Mouse (Mus musculus) liver, postnatal 0 days (tissue): ENCODE measurements around the gene Lzts2.

Experiments used
- CTCF ChIP-seq: sonication (generic); IDR thresholded peaks from 2 replicates; pipeline ENCODE4 v1.5.1; 2016; ENCODE audit warnings: antibody characterized with exemption, low read depth
- EP300 ChIP-seq: IDR thresholded peaks from 2 replicates; pipeline ENCODE4 v1.6.1; 2016; ENCODE audit warnings: antibody characterized with exemption, low read depth, mild to moderate bottlenecking

- TF ChIP-seq CTCF (peak; percentile 75), EP300 (no peak)
Observed at GRCm38 (mm10) chr19:45036867-45037266, 22.7 kb downstream of the Lzts2 start.
